Comparison of ENCODE assay signal across 20 mouse cellular contexts in the genomic region with DNA sequence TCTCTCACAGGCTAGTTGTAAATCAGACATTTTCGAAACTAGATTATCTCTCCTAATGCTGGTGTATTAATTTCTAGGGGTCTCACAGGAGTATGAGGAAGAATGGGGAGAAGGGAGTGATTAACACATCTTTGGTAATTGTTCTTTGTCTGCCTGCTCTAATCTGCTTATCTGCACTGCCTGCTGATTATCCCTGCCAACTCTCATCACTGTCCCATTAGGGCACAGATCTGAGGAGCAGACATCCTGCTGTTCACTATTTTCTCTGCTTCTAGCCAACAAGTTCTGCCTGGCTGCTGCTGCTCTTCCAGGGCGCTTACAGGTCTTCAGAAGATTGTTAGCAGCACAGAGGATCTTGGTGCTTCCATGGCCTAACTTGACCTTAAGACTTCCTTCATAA.
DNase-seq lines count a peak whose midpoint lies in the region; ATAC-seq and TF ChIP-seq lines count a peak whose summit lies in the region.
"Had no signal": no experiment of that assay in that cellular context is flagged by ENCODE, and none has a peak within 500 bp of the region (broad histone marks: within the 10 kb centered on the region; RNA-seq: fewer than 3 reads in every experiment).

No protein-coding gene starts in this region.

- no peaks in the 10 kb centered on the region for H3K4me1 ChIP-seq in forebrain, embryonic 14.5 days (ENCODE audit: control insufficient read depth, insufficient read depth, low read length)
- H3K4me1 ChIP-seq in forebrain, embryonic 11.5 days (replicated peaks; ENCODE audit: control insufficient read depth, insufficient read depth, low read length) = no peaks in the 10 kb centered on the region
- H3K4me1 ChIP-seq: embryonic facial prominence, embryonic 12.5 days; heart, embryonic 15.5 days; kidney, embryonic 15.5 days; lung, embryonic 15.5 days had no signal

- TF ChIP-seq POLR2A in brain, embryonic 14.5 days (IDR thresholded peaks at IDR 0.05; ENCODE audit: borderline replicate concordance, extremely low read depth, insufficient read depth, insufficient read length, poor library complexity, severe bottlenecking) = no peak

- intact Hi-C loops in left cerebral cortex, postnatal 4 days (cut with DNase I) = no loop called here
- intact Hi-C loops in left cerebral cortex, adult 2 months (cut with DNase I) = no loop called here

- no peaks in the 10 kb centered on the region for H3K36me3 ChIP-seq in forebrain, embryonic 14.5 days (ENCODE audit: control insufficient read depth, insufficient read depth, low read length)
- H3K36me3 ChIP-seq in forebrain, embryonic 11.5 days (ENCODE audit: control insufficient read depth, insufficient read depth, low read length) = no peaks in the 10 kb centered on the region
- H3K36me3 ChIP-seq: embryonic facial prominence, embryonic 12.5 days; heart, embryonic 15.5 days; kidney, embryonic 15.5 days; lung, embryonic 15.5 days had no signal

- ATAC-seq in forebrain, embryonic 14.5 days = peak; percentile 44; the same call in 1 of the 2 replicates
- ATAC-seq in forebrain, embryonic 11.5 days (replicated peaks; ENCODE audit: low FRiP score) = no peak; the same call in 1 of the 2 replicates
- ATAC-seq: intestine, postnatal 0 days had no signal

- no peak overlapping the region for H3K4me3 ChIP-seq in forebrain, embryonic 14.5 days (ENCODE audit: low read depth, low read length)
- no peak overlapping the region for H3K4me3 ChIP-seq in forebrain, embryonic 11.5 days (ENCODE audit: low read depth, low read length)
- H3K4me3 ChIP-seq in left cerebral cortex, adult 2 months = no peak overlapping the region
- H3K4me3 ChIP-seq: embryonic facial prominence, embryonic 12.5 days; heart, embryonic 15.5 days; kidney, embryonic 15.5 days; lung, embryonic 15.5 days; myocyte had no signal

- WGBS in forebrain, embryonic 14.5 days = 31% methylated on average over 2 of the region's 2 CpGs
- 26% methylated on average over 2 of the region's 2 CpGs for WGBS in forebrain, embryonic 11.5 days

- H3K27ac ChIP-seq in forebrain, embryonic 14.5 days (ENCODE audit: low read depth, low read length) = no peak overlapping the region
- H3K27ac ChIP-seq in forebrain, embryonic 11.5 days (ENCODE audit: low read depth, low read length) = no peak overlapping the region
- H3K27ac ChIP-seq in left cerebral cortex, adult 2 months = no peak overlapping the region
- H3K27ac ChIP-seq: embryonic facial prominence, embryonic 12.5 days; heart, embryonic 15.5 days; kidney, embryonic 15.5 days; liver, embryonic 14.5 days; lung, embryonic 15.5 days; stomach, postnatal 0 days had no signal

- H3K9me3 ChIP-seq in forebrain, embryonic 14.5 days (replicated peaks; ENCODE audit: control insufficient read depth, low read length) = no peaks in the 10 kb centered on the region
- H3K9me3 ChIP-seq in forebrain, embryonic 11.5 days (ENCODE audit: control insufficient read depth, low read length) = no peaks in the 10 kb centered on the region
- H3K9me3 ChIP-seq: embryonic facial prominence, embryonic 12.5 days; heart, embryonic 15.5 days; kidney, embryonic 15.5 days; lung, embryonic 15.5 days had no signal

- H3K4me2 ChIP-seq in forebrain, embryonic 14.5 days (ENCODE audit: low read length) = no peak overlapping the region
- no peak overlapping the region for H3K4me2 ChIP-seq in forebrain, embryonic 11.5 days (ENCODE audit: low read depth, low read length, severe bottlenecking)
- H3K4me2 ChIP-seq: embryonic facial prominence, embryonic 12.5 days; heart, embryonic 15.5 days; kidney, embryonic 15.5 days; lung, embryonic 15.5 days had no signal

- no peaks in the 10 kb centered on the region for H3K27me3 ChIP-seq in forebrain, embryonic 14.5 days (replicated peaks; ENCODE audit: control insufficient read depth, insufficient read depth, low read length)
- no peaks in the 10 kb centered on the region for H3K27me3 ChIP-seq in forebrain, embryonic 11.5 days (ENCODE audit: control insufficient read depth, insufficient read depth, low read length)
- H3K27me3 ChIP-seq: embryonic facial prominence, embryonic 12.5 days; heart, embryonic 15.5 days; kidney, embryonic 15.5 days; lung, embryonic 15.5 days had no signal

- TF ChIP-seq CTCF in left cerebral cortex, adult 2 months (IDR thresholded peaks at IDR 0.05) = no peak
- TF ChIP-seq CTCF in brain, embryonic 14.5 days (IDR thresholded peaks at IDR 0.05; ENCODE audit: borderline replicate concordance, extremely low read depth, insufficient read depth, insufficient read length) = no peak

- DNase-seq in forebrain, embryonic 14.5 days (ENCODE audit: low spot score) = peak; percentile 50
- no peak for DNase-seq in forebrain, embryonic 11.5 days (ENCODE audit: low spot score)
- DNase-seq in left cerebral cortex, postnatal 4 days = peak; percentile 12
- DNase-seq in left cerebral cortex, adult 2 months (ENCODE audit: extremely low spot score in 1 of 2, low spot score in 2 of 2) = no peak
- DNase-seq in brain, embryonic 14.5 days (ENCODE audit: low read depth) = peak; percentile 79
- peak; percentile 19 for DNase-seq in retina, postnatal 7 days (ENCODE audit: low read depth, low spot score)
- DNase-seq in layer of hippocampus, postnatal 25 days (ENCODE audit: extremely low spot score in 1 of 2, low spot score in 1 of 2) = no peak
- DNase-seq: adrenal gland, adult 8-10 months; cerebellum, adult 18-20 months; gastrocnemius, postnatal 14 days; kidney, postnatal 4 days; lung, postnatal 4 days had no signal

- H3K9ac ChIP-seq in forebrain, embryonic 14.5 days (ENCODE audit: low read length) = no peak overlapping the region
- H3K9ac ChIP-seq in forebrain, embryonic 11.5 days (ENCODE audit: low read length) = no peak overlapping the region
- H3K9ac ChIP-seq: embryonic facial prominence, embryonic 12.5 days; heart, embryonic 15.5 days; kidney, embryonic 15.5 days; liver, embryonic 14.5 days; lung, embryonic 15.5 days had no signal

Comparison
In these comparisons a context has a peak if more than half of its experiments do, and no peak if none do; other contexts are left out.
1. DNase-seq: peak in forebrain, embryonic 14.5 days (single experiment), left cerebral cortex, postnatal 4 days (single experiment), brain, embryonic 14.5 days (single experiment) and retina, postnatal 7 days (single experiment); none in forebrain, embryonic 11.5 days (single experiment), left cerebral cortex, adult 2 months (0 of 2) and layer of hippocampus, postnatal 25 days (0 of 2).